ENCODE assay signal across 19 mouse cellular contexts in genomic region chr1:171373946-171374345, GRCm38 (mm10). TPM values are rescaled to one million over a fixed set of nuclear protein-coding genes. Genes with fewer than 3 reads are reported as not detected.
DNase-seq lines count a peak whose midpoint lies in the region; ATAC-seq and TF ChIP-seq lines count a peak whose summit lies in the region.
"Had no signal": no experiment of that assay in that cellular context is flagged by ENCODE, and none has a peak within 500 bp of the region (broad histone marks: within the 10 kb centered on the region; RNA-seq: fewer than 3 reads in every experiment).

No protein-coding gene starts in this region.

- no peak overlapping the region for H3K4me3 ChIP-seq in forebrain, embryonic 11.5 days (ENCODE audit: low read depth, low read length)
- H3K4me3 ChIP-seq in forebrain, postnatal 0 days (ENCODE audit: low read depth, low read length): no peak overlapping the region
- peak overlapping the region; percentile 53 for H3K4me3 ChIP-seq in megakaryocyte, embryonic 14.5 days (replicated peaks)
- H3K4me3 ChIP-seq in embryonic facial prominence, embryonic 13.5 days: peak overlapping the region; percentile 6; the same call in 1 of the 2 replicates
- no peak overlapping the region for H3K4me3 ChIP-seq in stomach, embryonic 14.5 days (ENCODE audit: low read depth, low read length)
- H3K4me3 ChIP-seq: erythroblast, embryonic 14.5 days; neural tube, embryonic 13.5 days had no signal

- H3K36me3 ChIP-seq in forebrain, embryonic 11.5 days (ENCODE audit: control insufficient read depth, insufficient read depth, low read length): no peaks in the 10 kb centered on the region
- no peaks in the 10 kb centered on the region for H3K36me3 ChIP-seq in forebrain, postnatal 0 days (ENCODE audit: insufficient read depth)
- H3K36me3 ChIP-seq in megakaryocyte, embryonic 14.5 days (replicated peaks; ENCODE audit: low read length): no peaks in the 10 kb centered on the region
- no peaks in the 10 kb centered on the region for H3K36me3 ChIP-seq in embryonic facial prominence, embryonic 13.5 days
- H3K36me3 ChIP-seq in stomach, embryonic 14.5 days (ENCODE audit: control insufficient read depth, insufficient read depth, low read length): no peaks in the 10 kb centered on the region
- H3K36me3 ChIP-seq: neural tube, embryonic 13.5 days had no signal

- no peak for DNase-seq in forebrain, embryonic 11.5 days (ENCODE audit: low spot score)
- no peak for DNase-seq in forebrain, postnatal 0 days
- no peak for DNase-seq in left cerebral cortex, adult 18-20 months (ENCODE audit: low spot score in 2 of 2)
- DNase-seq in cerebellum, adult 11-12 months: no peak
- DNase-seq: cerebellum, adult 18-20 months; heart, postnatal 10 days; kidney, adult 18-20 months; kidney, postnatal 14 days; lung, adult 2 months; lung, postnatal 4 days; thymus, postnatal 4 days had no signal

- no peak overlapping the region for H3K27ac ChIP-seq in forebrain, embryonic 11.5 days (ENCODE audit: low read depth, low read length)
- H3K27ac ChIP-seq in forebrain, postnatal 0 days (ENCODE audit: low read depth, low read length): no peak overlapping the region
- peak overlapping the region; percentile 69 for H3K27ac ChIP-seq in embryonic facial prominence, embryonic 13.5 days
- H3K27ac ChIP-seq in stomach, embryonic 14.5 days (ENCODE audit: low read length): peak overlapping the region; percentile 12; the same call in 1 of the 2 replicates
- H3K27ac ChIP-seq: hindbrain, embryonic 14.5 days; neural tube, embryonic 13.5 days had no signal

- no peak for TF ChIP-seq CTCF in forebrain, postnatal 0 days (IDR thresholded peaks at IDR 0.05; ENCODE audit: low read depth)

- peak overlapping the region; percentile 12; the same call in 1 of the 2 replicates for H3K9ac ChIP-seq in forebrain, embryonic 11.5 days (ENCODE audit: low read length)
- no peak overlapping the region for H3K9ac ChIP-seq in forebrain, postnatal 0 days
- no peak overlapping the region for H3K9ac ChIP-seq in embryonic facial prominence, embryonic 13.5 days
- no peak overlapping the region; the same call in 1 of the 2 replicates for H3K9ac ChIP-seq in stomach, embryonic 14.5 days (replicated peaks; ENCODE audit: low read depth, low read length)
- H3K9ac ChIP-seq: hindbrain, embryonic 14.5 days; neural tube, embryonic 13.5 days had no signal

- H3K4me1 ChIP-seq in forebrain, embryonic 11.5 days (replicated peaks; ENCODE audit: control insufficient read depth, insufficient read depth, low read length): 0 out of 2 replicates have a peak, but pooled peaks cover 4% of the 10 kb centered on the region
- H3K4me1 ChIP-seq in forebrain, postnatal 0 days (ENCODE audit: insufficient read depth): no peaks in the 10 kb centered on the region
- H3K4me1 ChIP-seq in megakaryocyte, embryonic 14.5 days: peaks cover 65% of the 10 kb centered on the region
- H3K4me1 ChIP-seq in embryonic facial prominence, embryonic 13.5 days: peaks cover 29% of the 10 kb centered on the region
- H3K4me1 ChIP-seq in stomach, embryonic 14.5 days (ENCODE audit: control insufficient read depth, insufficient read depth, low read length): peaks cover 14% of the 10 kb centered on the region; the same call in 1 of the 2 replicates
- H3K4me1 ChIP-seq: neural tube, embryonic 13.5 days had no signal

- 0% methylated on average over 3 of the region's 4 CpGs for WGBS in forebrain, embryonic 11.5 days
- WGBS in forebrain, postnatal 0 days: 0% methylated on average over 3 of the region's 4 CpGs
- 7% methylated on average over 4 of the region's 4 CpGs for WGBS in embryonic facial prominence, embryonic 13.5 days
- WGBS in stomach, embryonic 14.5 days: 7% methylated on average over 4 of the region's 4 CpGs

- ATAC-seq in forebrain, embryonic 11.5 days (replicated peaks; ENCODE audit: low FRiP score): 0 out of 2 replicates have a peak, but pooled peaks have one; percentile 4
- ATAC-seq in forebrain, postnatal 0 days: no peak
- no peak for ATAC-seq in megakaryocyte, adult 5-6 weeks (ENCODE audit: poor library complexity, severe bottlenecking)
- peak; percentile 17; the same call in 1 of the 2 replicates for ATAC-seq in embryonic facial prominence, embryonic 13.5 days (ENCODE audit: insufficient number of reproducible peaks, insufficient read depth, low FRiP score, low TSS enrichment, low read depth)
- ATAC-seq in stomach, embryonic 14.5 days (ENCODE audit: insufficient number of reproducible peaks, insufficient read depth, low FRiP score, low read depth): no peak

- no peaks in the 10 kb centered on the region for H3K9me3 ChIP-seq in forebrain, embryonic 11.5 days (ENCODE audit: control insufficient read depth, low read length)
- no peaks in the 10 kb centered on the region for H3K9me3 ChIP-seq in forebrain, postnatal 0 days (ENCODE audit: low read length)
- no peaks in the 10 kb centered on the region for H3K9me3 ChIP-seq in megakaryocyte, embryonic 14.5 days
- no peaks in the 10 kb centered on the region for H3K9me3 ChIP-seq in embryonic facial prominence, embryonic 13.5 days
- H3K9me3 ChIP-seq in stomach, embryonic 14.5 days (ENCODE audit: control insufficient read depth, low read depth, low read length): no peaks in the 10 kb centered on the region
- H3K9me3 ChIP-seq: neural tube, embryonic 13.5 days had no signal

- no peaks in the 10 kb centered on the region; the same call in 1 of the 2 replicates for H3K27me3 ChIP-seq in forebrain, embryonic 11.5 days (ENCODE audit: control insufficient read depth, insufficient read depth, low read length)
- H3K27me3 ChIP-seq in forebrain, postnatal 0 days (ENCODE audit: insufficient read depth, low read length): no peaks in the 10 kb centered on the region
- H3K27me3 ChIP-seq in megakaryocyte, embryonic 14.5 days (replicated peaks): peaks cover 42% of the 10 kb centered on the region
- no peaks in the 10 kb centered on the region; the same call in 1 of the 2 replicates for H3K27me3 ChIP-seq in embryonic facial prominence, embryonic 13.5 days
- H3K27me3 ChIP-seq in stomach, embryonic 14.5 days (ENCODE audit: control insufficient read depth, insufficient read depth, low read length): no peaks in the 10 kb centered on the region

- H3K4me2 ChIP-seq in forebrain, embryonic 11.5 days (ENCODE audit: low read depth, low read length, severe bottlenecking): no peak overlapping the region
- no peak overlapping the region for H3K4me2 ChIP-seq in forebrain, postnatal 0 days (ENCODE audit: low read depth)
- peak overlapping the region; percentile 43 for H3K4me2 ChIP-seq in embryonic facial prominence, embryonic 13.5 days
- peak overlapping the region; percentile 29 for H3K4me2 ChIP-seq in stomach, embryonic 14.5 days (replicated peaks; ENCODE audit: low read depth, low read length)
- H3K4me2 ChIP-seq: hindbrain, embryonic 14.5 days; neural tube, embryonic 13.5 days had no signal

RNA-seq across cellular contexts. Expression of gene Nectin4, which starts 4.0 kb away (rescaled TPM):
- 0.90 and 1.2 TPM in 2 replicates for polyA plus RNA-seq in forebrain, embryonic 11.5 days (2014; fragmentation: Nextera tagmentation; extraction: Ambion mirVana)
- total RNA-seq in forebrain, postnatal 0 days (2014; rRNA removed): 1.0 and 2.0 TPM in 2 replicates
- 1.3 and 1.8 TPM in 2 replicates for polyA plus RNA-seq in forebrain, postnatal 0 days (2015; fragmentation: Nextera tagmentation; extraction: Ambion mirVana)
- polyA plus RNA-seq in megakaryocyte, embryonic 14.5 days (2012; ENCODE audit: insufficient read depth, low replicate concordance): 0.44 TPM in 1 of 2 replicates, not detected in the other
- total RNA-seq in megakaryocyte, adult 5-6 weeks (2015): 0.66 and 1.2 TPM in 2 replicates
- total RNA-seq in megakaryocyte, adult 5-6 weeks (2017): 1.3 and 2.1 TPM in 2 replicates
- polyA plus RNA-seq in embryonic facial prominence, embryonic 13.5 days (2015; fragmentation: Nextera tagmentation; extraction: Ambion mirVana): 19.0 and 21.6 TPM in 2 replicates
- 10.7 and 13.7 TPM in 2 replicates for polyA plus RNA-seq in stomach, embryonic 14.5 days (2014; fragmentation: Nextera tagmentation; extraction: Ambion mirVana)
- 1 to 10 TPM; 3.6 to 4.7 TPM for total RNA-seq in left cerebral cortex, adult 18-20 months (2021)
- polyA plus RNA-seq: erythroblast, embryonic 14.5 days had no signal

RNA-seq across cellular contexts. Expression of gene Klhdc9, which starts 13.3 kb away (rescaled TPM):
- 1.7 and 2.3 TPM in 2 replicates for polyA plus RNA-seq in forebrain, embryonic 11.5 days (2014; fragmentation: Nextera tagmentation; extraction: Ambion mirVana)
- total RNA-seq in forebrain, postnatal 0 days (2014; rRNA removed): 4.3 and 5.0 TPM in 2 replicates
- polyA plus RNA-seq in forebrain, postnatal 0 days (2015; fragmentation: Nextera tagmentation; extraction: Ambion mirVana): 5.1 and 6.9 TPM in 2 replicates
- polyA plus RNA-seq in megakaryocyte, embryonic 14.5 days (2012; ENCODE audit: insufficient read depth, low replicate concordance): not detected in 2 replicates
- 0.09 TPM in 1 of 2 replicates, not detected in the other for total RNA-seq in megakaryocyte, adult 5-6 weeks (2015)
- 0.16 and 0.59 TPM in 2 replicates for total RNA-seq in megakaryocyte, adult 5-6 weeks (2017)
- polyA plus RNA-seq in embryonic facial prominence, embryonic 13.5 days (2015; fragmentation: Nextera tagmentation; extraction: Ambion mirVana): 1.2 and 1.9 TPM in 2 replicates
- 1.5 and 1.6 TPM in 2 replicates for polyA plus RNA-seq in stomach, embryonic 14.5 days (2014; fragmentation: Nextera tagmentation; extraction: Ambion mirVana)
- total RNA-seq in left cerebral cortex, adult 18-20 months (2021): 1 to 10 TPM; 7.1 to 8.0 TPM
- total RNA-seq: monocyte, adult 5-6 weeks had no signal

RNA-seq across cellular contexts. Expression of gene Arhgap30, which starts 14.8 kb away (rescaled TPM):
- polyA plus RNA-seq in forebrain, embryonic 11.5 days (2014; fragmentation: Nextera tagmentation; extraction: Ambion mirVana): 0.49 and 0.53 TPM in 2 replicates
- total RNA-seq in forebrain, postnatal 0 days (2014; rRNA removed): 0.69 and 0.81 TPM in 2 replicates
- polyA plus RNA-seq in forebrain, postnatal 0 days (2015; fragmentation: Nextera tagmentation; extraction: Ambion mirVana): 0.53 and 0.65 TPM in 2 replicates
- 5.2 and 12.3 TPM in 2 replicates for polyA plus RNA-seq in megakaryocyte, embryonic 14.5 days (2012; ENCODE audit: insufficient read depth, low replicate concordance)
- total RNA-seq in megakaryocyte, adult 5-6 weeks (2015): 95.6 and 105 TPM in 2 replicates
- total RNA-seq in megakaryocyte, adult 5-6 weeks (2017): 231 and 235 TPM in 2 replicates
- 1.1 and 1.3 TPM in 2 replicates for polyA plus RNA-seq in embryonic facial prominence, embryonic 13.5 days (2015; fragmentation: Nextera tagmentation; extraction: Ambion mirVana)
- polyA plus RNA-seq in stomach, embryonic 14.5 days (2014; fragmentation: Nextera tagmentation; extraction: Ambion mirVana): 0.67 and 1.3 TPM in 2 replicates
- 1 to 10 TPM; 2.2 to 2.6 TPM for total RNA-seq in left cerebral cortex, adult 18-20 months (2021)

RNA-seq across cellular contexts. Expression of gene Pfdn2, which starts 28.5 kb away (rescaled TPM):
- 58.4 and 65.7 TPM in 2 replicates for polyA plus RNA-seq in forebrain, embryonic 11.5 days (2014; fragmentation: Nextera tagmentation; extraction: Ambion mirVana)
- 18.2 and 27.0 TPM in 2 replicates for total RNA-seq in forebrain, postnatal 0 days (2014; rRNA removed)
- 143 and 146 TPM in 2 replicates for polyA plus RNA-seq in forebrain, postnatal 0 days (2015; fragmentation: Nextera tagmentation; extraction: Ambion mirVana)
- 1.3 and 11.9 TPM in 2 replicates for polyA plus RNA-seq in megakaryocyte, embryonic 14.5 days (2012; ENCODE audit: insufficient read depth, low replicate concordance)
- 26.1 and 38.4 TPM in 2 replicates for total RNA-seq in megakaryocyte, adult 5-6 weeks (2015)
- 16.0 and 27.3 TPM in 2 replicates for total RNA-seq in megakaryocyte, adult 5-6 weeks (2017)
- polyA plus RNA-seq in embryonic facial prominence, embryonic 13.5 days (2015; fragmentation: Nextera tagmentation; extraction: Ambion mirVana): 119 and 125 TPM in 2 replicates
- polyA plus RNA-seq in stomach, embryonic 14.5 days (2014; fragmentation: Nextera tagmentation; extraction: Ambion mirVana): 44.7 TPM in 2 replicates
- total RNA-seq in left cerebral cortex, adult 18-20 months (2021): 100 to 1,000 TPM; 189 to 191 TPM

RNA-seq across cellular contexts. Expression of gene Nit1, which starts 28.5 kb away (rescaled TPM):
- 31.7 and 35.6 TPM in 2 replicates for polyA plus RNA-seq in forebrain, embryonic 11.5 days (2014; fragmentation: Nextera tagmentation; extraction: Ambion mirVana)
- 44.9 and 47.6 TPM in 2 replicates for total RNA-seq in forebrain, postnatal 0 days (2014; rRNA removed)
- polyA plus RNA-seq in forebrain, postnatal 0 days (2015; fragmentation: Nextera tagmentation; extraction: Ambion mirVana): 42.1 and 48.1 TPM in 2 replicates
- 3.2 and 6.1 TPM in 2 replicates for polyA plus RNA-seq in megakaryocyte, embryonic 14.5 days (2012; ENCODE audit: insufficient read depth, low replicate concordance)
- total RNA-seq in megakaryocyte, adult 5-6 weeks (2015): 6.5 and 9.7 TPM in 2 replicates
- total RNA-seq in megakaryocyte, adult 5-6 weeks (2017): 37.1 and 39.2 TPM in 2 replicates
- 43.4 and 44.9 TPM in 2 replicates for polyA plus RNA-seq in embryonic facial prominence, embryonic 13.5 days (2015; fragmentation: Nextera tagmentation; extraction: Ambion mirVana)
- polyA plus RNA-seq in stomach, embryonic 14.5 days (2014; fragmentation: Nextera tagmentation; extraction: Ambion mirVana): 37.1 and 40.8 TPM in 2 replicates
- total RNA-seq in left cerebral cortex, adult 18-20 months (2021): 10 to 100 TPM; 43.3 to 47.9 TPM

Comparison
In these comparisons a context has a peak if more than half of its experiments do, and no peak if none do; other contexts are left out.
1. ATAC-seq: peak in forebrain, embryonic 11.5 days (single experiment) and embryonic facial prominence, embryonic 13.5 days (single experiment); none in forebrain, postnatal 0 days (single experiment), megakaryocyte, adult 5-6 weeks (single experiment) and stomach, embryonic 14.5 days (single experiment).
2. H3K27ac ChIP-seq: peak in embryonic facial prominence, embryonic 13.5 days (single experiment) and stomach, embryonic 14.5 days (single experiment); none in forebrain, embryonic 11.5 days (single experiment) and forebrain, postnatal 0 days (single experiment).
3. H3K4me2 ChIP-seq: peak in embryonic facial prominence, embryonic 13.5 days (single experiment) and stomach, embryonic 14.5 days (single experiment); none in forebrain, embryonic 11.5 days (single experiment) and forebrain, postnatal 0 days (single experiment).
4. H3K4me3 ChIP-seq: peak in megakaryocyte, embryonic 14.5 days (single experiment) and embryonic facial prominence, embryonic 13.5 days (single experiment); none in forebrain, embryonic 11.5 days (single experiment), forebrain, postnatal 0 days (single experiment) and stomach, embryonic 14.5 days (single experiment).